Mouse (Mus musculus) CH12F3 (cell line): ENCODE measurements around the gene Tomm20.
"Not testable (repeated sequence)": the region's sequence is repeated elsewhere in the genome, so short reads cannot be mapped to it uniquely, and the experiment has no call there.

ENCODE experiments used
- in situ Hi-C: fragments of 300-500 bp; cut with MboI; formaldehyde crosslinking; loops from 2 replicates; pipeline ENCODE4 v1.14.3; 2020; ENCODE audit warnings: low sequenced_read_pairs

Gene Tomm20

DNA sequence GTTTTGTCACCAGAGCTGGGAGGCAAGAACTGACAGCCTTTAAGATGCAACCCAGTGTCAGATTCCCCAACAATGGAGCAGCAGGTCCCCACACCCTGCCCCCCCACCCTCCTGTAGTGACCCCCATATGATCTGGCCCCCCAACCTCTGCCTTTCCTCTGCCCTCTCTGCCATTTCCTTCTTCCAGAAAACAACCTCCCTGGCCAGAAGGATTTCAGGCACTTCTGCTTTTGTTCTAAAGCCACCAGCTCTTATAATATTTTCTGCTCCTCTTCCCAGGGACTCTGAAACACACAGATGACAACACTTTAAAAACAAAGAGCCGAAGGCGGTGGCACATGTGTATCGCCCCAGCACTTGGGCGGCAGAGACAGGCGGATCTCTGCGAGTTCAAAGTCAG, 25.3 kb downstream of the Tomm20 start:
- in situ Hi-C loops, result loop anchor here (5.0 to 10.0 kb wide), 2 partner anchors 336 to 423 kb away; no protein-coding TSS in a partner anchor

GRCm38 (mm10) chr8:126919703-126920102, 25.9 kb downstream of the Tomm20 start:
- in situ Hi-C loops, result loop anchor here (5.0 to 10.0 kb wide), 2 partner anchors 335 to 422 kb away; no protein-coding TSS in a partner anchor

DNA sequence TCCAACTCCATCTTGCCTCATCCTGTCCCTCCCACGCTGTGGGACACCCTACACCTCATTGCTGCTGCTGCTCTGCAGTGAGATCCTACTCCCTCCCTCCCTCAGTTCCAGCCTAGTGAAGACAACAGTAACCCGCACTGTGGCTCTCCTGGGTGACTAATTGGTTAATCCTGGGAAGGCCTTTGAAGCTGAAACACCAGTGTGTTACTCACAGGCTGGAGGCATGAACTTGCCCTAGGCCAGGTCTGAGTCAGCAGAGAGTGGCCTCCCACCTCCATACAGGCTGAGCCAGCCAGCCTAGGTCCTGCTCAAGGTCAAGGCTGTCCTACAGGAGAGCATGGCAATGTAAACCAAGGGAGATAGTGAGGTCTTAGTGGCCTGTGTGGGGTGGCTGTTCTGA, 26.4 kb downstream of the Tomm20 start:
- in situ Hi-C loops, result no loop called here

DNA sequence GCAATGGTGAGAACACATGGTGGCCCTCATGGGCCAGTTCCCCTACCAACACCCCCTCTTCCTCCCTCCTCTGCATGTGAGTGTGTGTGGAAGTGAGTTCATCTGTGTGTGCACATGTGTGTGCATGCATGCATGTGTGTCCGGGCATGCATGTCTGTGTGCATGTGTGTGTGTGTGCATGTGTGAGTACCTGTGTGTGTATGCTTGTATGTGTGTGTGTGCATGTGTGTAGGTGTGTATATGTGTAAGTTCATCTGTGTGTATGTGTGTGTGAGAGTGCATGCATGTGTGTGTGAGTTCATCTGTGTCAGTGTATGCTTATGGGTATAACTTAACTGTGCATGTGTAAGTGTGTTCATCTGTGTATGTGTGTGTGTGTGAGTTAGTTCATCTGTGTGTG, 27.3 kb downstream of the Tomm20 start:
- in situ Hi-C loops, result no loop called here

GRCm38 (mm10) chr8:126917179-126917905, 28.3 kb downstream of the Tomm20 start:
- in situ Hi-C loops, result no loop called here

DNA sequence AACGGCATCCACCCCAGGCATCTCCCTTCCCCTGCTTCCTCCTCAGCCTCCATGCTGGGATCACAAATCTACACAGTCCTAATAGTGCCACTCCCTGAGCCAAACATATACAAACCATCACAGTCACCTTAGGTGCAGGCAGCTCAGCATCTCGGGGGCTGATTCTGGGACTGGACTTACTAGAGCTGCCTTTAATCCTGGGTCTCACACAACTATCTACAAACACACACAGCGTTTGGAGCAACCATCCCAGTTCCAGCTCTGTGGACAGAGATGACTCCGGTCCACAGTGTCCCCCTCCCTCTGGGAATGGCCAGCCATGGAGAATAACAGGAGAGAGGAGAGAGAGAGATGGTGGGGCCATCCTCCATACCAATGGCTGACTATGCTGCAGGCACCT, 29.0 kb downstream of the Tomm20 start:
- in situ Hi-C loops, result no loop called here

DNA sequence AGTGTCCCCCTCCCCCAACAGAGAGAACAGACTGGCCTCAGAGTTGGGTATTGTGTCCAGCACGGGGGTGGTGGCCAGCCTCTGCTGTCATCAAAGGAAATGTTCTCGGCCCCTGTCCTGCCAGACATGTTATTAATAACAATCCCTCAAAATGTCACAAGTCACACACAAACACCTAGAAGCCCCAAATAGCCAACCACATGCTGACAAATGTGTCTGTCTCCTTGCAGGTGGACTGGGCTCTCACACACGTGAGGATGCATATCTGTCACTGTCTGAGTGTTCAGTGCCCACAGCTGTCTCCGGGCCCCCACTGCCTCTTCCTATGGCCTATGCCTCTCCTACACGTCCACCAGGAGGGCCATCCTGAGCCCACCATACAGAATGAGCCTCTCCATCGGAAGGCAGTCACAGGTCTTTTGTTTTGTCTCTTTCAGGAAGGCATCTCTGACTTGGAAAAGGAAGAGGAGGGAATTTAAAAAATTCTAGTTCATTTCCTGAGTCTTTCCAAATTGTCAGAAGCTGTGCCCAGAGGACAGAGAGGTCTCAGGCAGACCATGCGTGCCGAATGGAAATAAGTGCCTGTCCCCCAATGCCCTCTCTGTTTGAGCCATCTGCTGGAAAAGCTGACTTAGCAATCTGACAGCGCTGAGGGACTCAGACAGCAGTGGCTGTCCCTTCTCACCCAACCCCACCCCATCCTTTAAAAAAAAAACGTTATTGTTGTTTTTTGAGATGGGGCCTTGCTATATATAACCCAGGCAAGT, 30.9 kb downstream of the Tomm20 start:
- in situ Hi-C loops, result no loop called here

DNA sequence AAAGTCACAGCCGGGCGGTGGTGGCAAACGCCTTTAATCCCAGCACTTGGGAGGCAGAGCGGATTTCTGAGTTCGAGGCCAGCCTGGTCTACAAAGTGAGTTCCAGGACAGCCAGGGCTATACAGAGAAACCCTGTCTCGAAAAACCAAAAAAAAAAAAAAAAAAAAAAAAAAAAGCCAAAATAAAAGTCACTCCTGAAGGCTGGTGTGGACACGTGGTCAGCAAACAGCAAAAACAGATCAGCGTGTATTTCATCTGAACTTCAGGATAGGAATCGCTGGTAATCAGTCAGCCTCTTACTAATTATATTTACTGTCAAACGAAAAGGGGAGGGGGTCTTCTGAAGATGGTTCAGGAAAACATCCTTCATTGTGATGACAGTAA, 31.5 kb downstream of the Tomm20 start:
- in situ Hi-C loops, result not testable (repeated sequence)

- in situ Hi-C loops, result no loop called here
Observed at GRCm38 (mm10) chr8:126913241-126914106, 32.2 kb downstream of the Tomm20 start.

DNA sequence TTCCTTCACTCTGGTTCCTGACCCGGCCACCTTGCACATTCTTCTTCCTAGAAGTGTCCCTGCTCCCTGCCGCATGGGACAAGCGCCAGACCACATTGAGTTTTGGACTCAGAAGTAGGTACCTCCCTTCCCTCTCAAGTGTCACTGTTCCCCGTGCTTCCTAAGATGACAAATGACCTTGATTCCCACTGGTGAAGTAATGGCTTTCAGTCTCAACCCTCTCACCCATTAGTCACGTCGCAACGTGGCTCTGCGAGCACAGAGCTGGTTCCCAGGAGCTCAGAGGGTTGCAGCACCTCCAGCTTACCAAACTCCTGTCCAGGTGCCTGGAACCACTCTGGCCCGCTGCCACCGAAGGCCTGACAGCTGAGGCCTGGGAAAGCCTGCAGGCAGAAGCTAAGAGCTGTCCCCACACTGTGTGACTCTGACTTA, 36.3 kb downstream of the Tomm20 start:
- in situ Hi-C loops, result no loop called here

DNA sequence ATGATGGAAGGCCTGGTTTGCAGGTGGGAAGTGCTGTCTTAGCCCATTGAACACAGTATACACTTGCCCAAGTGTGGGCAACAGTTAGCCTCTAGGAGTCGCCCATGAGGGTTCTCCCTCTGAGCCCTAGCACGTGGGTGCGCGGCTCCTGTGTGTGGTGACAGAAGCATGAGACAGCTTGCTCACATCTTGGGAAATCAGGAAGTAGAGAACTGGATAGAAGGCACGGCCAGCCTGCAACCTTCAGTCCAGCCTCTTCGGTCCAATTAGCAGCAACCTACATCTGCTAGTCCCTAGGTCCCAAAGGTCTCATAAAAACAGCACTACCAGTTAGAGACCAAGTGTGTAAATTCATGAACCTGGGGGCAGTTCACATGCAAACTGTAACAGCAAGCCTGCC, 36.8 kb downstream of the Tomm20 start:
- in situ Hi-C loops, result no loop called here

DNA sequence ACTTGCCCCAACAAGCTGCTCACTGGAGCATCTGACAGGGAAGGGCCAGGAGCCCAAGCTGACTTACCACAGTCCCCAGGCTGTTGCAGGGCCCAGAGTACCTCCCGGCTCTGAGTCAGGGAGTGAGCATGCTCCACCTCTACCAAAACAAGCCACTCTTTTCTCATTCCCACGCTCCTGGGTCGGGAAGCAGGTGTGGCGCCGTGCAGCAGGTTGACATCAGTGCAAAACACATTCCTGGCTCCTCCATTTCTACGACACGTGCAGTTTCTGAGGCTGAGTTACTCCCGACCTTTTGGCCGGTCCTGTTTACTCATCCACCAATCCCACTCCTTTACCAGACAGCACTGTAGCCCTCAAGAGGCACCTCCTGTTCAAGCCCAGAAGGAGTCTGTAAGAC, 37.7 kb downstream of the Tomm20 start:
- in situ Hi-C loops, result no loop called here

- in situ Hi-C loops, result no loop called here
Observed at GRCm38 (mm10) chr8:126907374-126907773, 38.3 kb downstream of the Tomm20 start.

DNA sequence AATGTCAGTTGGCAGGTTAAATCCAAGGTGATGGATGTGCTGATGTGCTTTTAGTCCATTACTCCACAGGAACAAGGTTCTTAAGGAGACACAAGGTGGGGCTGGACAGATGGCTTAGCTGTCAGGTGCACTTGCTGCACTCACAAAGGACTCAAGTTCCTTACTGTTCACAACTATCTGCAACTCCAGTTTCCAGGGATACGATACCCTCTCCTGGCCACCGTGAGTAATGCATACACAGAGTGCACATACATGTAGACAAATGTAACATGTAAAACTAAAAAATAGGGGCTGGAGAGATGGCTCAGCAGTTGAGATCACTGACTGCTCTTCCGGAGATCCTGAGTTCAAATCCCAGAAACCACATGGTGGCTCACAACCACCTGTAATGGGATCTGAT, 40.3 kb downstream of the Tomm20 start:
- in situ Hi-C loops, result no loop called here

GRCm38 (mm10) chr8:126903927-126904326, 41.7 kb downstream of the Tomm20 start:
- in situ Hi-C loops, result no loop called here

DNA sequence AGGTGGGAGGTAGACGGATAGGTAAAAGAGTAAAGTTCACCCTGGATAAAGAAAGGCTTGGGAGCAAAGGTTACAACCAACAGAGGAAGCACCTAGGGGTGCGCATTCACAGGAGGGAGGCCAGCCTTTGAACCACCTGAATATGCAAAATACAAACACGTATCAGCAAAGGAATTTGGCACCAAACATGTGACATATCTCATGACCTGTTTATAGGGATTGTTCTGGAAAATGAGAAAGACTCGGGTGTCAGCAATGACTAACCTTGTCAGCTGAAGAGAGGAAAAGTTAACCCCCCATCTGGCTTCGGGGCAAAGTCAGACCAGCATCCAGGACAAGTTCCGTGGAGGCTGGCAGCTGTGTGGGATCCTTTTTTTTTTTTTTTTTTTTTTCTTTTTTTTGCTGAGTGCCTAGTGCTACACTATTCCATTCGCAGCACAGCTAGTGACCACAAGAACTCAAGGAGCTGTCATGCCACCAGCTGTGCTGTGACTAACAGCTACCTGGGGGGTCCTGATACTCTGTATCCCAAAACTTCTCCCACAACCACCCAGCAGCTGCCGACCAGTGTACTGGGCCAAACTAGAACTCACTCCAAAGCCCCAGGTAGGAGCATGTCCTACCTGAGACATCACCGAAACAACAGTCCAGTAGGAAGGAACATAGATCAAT, 42.3 kb downstream of the Tomm20 start:
- in situ Hi-C loops, result no loop called here

GRCm38 (mm10) chr8:126901612-126902011, 44.0 kb downstream of the Tomm20 start:
- in situ Hi-C loops, result no loop called here

GRCm38 (mm10) chr8:126901049-126901448, 44.6 kb downstream of the Tomm20 start:
- in situ Hi-C loops, result no loop called here

DNA sequence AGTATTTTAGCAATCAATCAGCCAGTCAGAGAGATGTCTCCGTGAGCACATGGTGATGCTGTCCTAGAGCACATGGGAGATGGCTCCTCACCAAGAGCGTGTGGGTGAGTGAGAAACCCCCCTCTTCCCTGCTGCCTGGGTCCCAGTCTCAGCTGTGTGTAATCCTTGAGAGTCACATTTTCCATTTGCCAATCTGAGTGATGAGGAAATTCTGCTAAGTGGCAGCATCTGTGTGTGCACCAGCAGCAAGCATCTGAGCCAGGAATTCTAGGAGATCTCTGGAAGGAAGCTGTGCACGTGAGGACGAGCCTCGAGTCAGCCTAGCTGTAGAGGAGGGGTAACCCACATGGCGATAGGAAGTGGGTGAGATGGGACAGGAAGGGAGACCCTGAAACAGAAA, 50.5 kb downstream of the Tomm20 start:
- in situ Hi-C loops, result no loop called here

- in situ Hi-C loops, result no loop called here
Observed at GRCm38 (mm10) chr8:126887639-126888006, 58.0 kb downstream of the Tomm20 start.
